Mouse (Mus musculus): ENCODE measurements around the gene Slc38a8. TPM values are rescaled to one million over a fixed set of nuclear protein-coding genes. Genes with fewer than 3 reads are reported as not detected.
A peak's percentile ranks its signal among the peaks of the same experiment; 100 is the strongest.

The Slc38a8 gene
- polyA plus RNA-seq, 1 experiment, result not detected

- no peak overlapping the region for H3K4me3 ChIP-seq (ENCODE audit: insufficient read depth, low read length)
- H3K27ac ChIP-seq (ENCODE audit: insufficient read depth, low read length), result no peak overlapping the region
- TF ChIP-seq CTCF (IDR thresholded peaks at IDR 0.05; ENCODE audit: borderline replicate concordance, insufficient read depth, low read length) (peak; percentile 33; the same call in 1 of the 2 replicates), POLR2A (IDR thresholded peaks at IDR 0.05; ENCODE audit: low read depth, low read length) (no peak)
Observed at GRCm38 (mm10) chr8:119520102-119520501, 18.6 kb upstream of the Slc38a8 start.

GRCm38 (mm10) chr8:119516674-119517073 is 15.2 kb upstream of the Slc38a8 start:
- H3K4me3 ChIP-seq (ENCODE audit: insufficient read depth, low read length), result no peak overlapping the region
- H3K4me1 ChIP-seq (ENCODE audit: control insufficient read depth, insufficient read depth, low read length), result no peaks in the 10 kb centered on the region
- TF ChIP-seq POLR2A (IDR thresholded peaks at IDR 0.05; ENCODE audit: low read depth, low read length), result no peak
- no peak for TF ChIP-seq CTCF (IDR thresholded peaks at IDR 0.05; ENCODE audit: borderline replicate concordance, insufficient read depth, low read length)
- no peak overlapping the region for H3K27ac ChIP-seq (ENCODE audit: insufficient read depth, low read length)

More at GRCm38 (mm10) chr8:119520102-119520501, 18.6 kb upstream of the Slc38a8 start:
- H3K4me1 ChIP-seq (ENCODE audit: control insufficient read depth, insufficient read depth, low read length), result no peaks in the 10 kb centered on the region

- no peaks in the 10 kb centered on the region for H3K4me1 ChIP-seq (ENCODE audit: control insufficient read depth, insufficient read depth, low read length)
- no peak overlapping the region for H3K4me3 ChIP-seq (ENCODE audit: insufficient read depth, low read length)
- no peak overlapping the region for H3K27ac ChIP-seq (ENCODE audit: insufficient read depth, low read length)
- TF ChIP-seq POLR2A (IDR thresholded peaks at IDR 0.05; ENCODE audit: low read depth, low read length) (no peak), CTCF (IDR thresholded peaks at IDR 0.05; ENCODE audit: borderline replicate concordance, insufficient read depth, low read length) (no peak)
Observed at GRCm38 (mm10) chr8:119515767-119516166, 14.3 kb upstream of the Slc38a8 start.

GRCm38 (mm10) chr8:119514940-119515339 is 13.4 kb upstream of the Slc38a8 start:
- Histone ChIP-seq H3K27ac (ENCODE audit: insufficient read depth, low read length) (no peak overlapping the region), H3K4me1 (ENCODE audit: control insufficient read depth, insufficient read depth, low read length) (no peaks in the 10 kb centered on the region), H3K4me3 (ENCODE audit: insufficient read depth, low read length) (no peak overlapping the region)
- no peak for TF ChIP-seq POLR2A (IDR thresholded peaks at IDR 0.05; ENCODE audit: low read depth, low read length)
- no peak for TF ChIP-seq CTCF (IDR thresholded peaks at IDR 0.05; ENCODE audit: borderline replicate concordance, insufficient read depth, low read length)

- Histone ChIP-seq H3K27ac (ENCODE audit: insufficient read depth, low read length) (no peak overlapping the region), H3K4me1 (ENCODE audit: control insufficient read depth, insufficient read depth, low read length) (no peaks in the 10 kb centered on the region), H3K4me3 (ENCODE audit: insufficient read depth, low read length) (no peak overlapping the region)
- TF ChIP-seq POLR2A (IDR thresholded peaks at IDR 0.05; ENCODE audit: low read depth, low read length), result no peak
Observed at GRCm38 (mm10) chr8:119513405-119513804, 11.9 kb upstream of the Slc38a8 start.

- Histone ChIP-seq H3K27ac (ENCODE audit: insufficient read depth, low read length) (no peak overlapping the region), H3K4me3 (ENCODE audit: insufficient read depth, low read length) (no peak overlapping the region), H3K4me1 (ENCODE audit: control insufficient read depth, insufficient read depth, low read length) (no peaks in the 10 kb centered on the region)
- TF ChIP-seq POLR2A (IDR thresholded peaks at IDR 0.05; ENCODE audit: low read depth, low read length) (no peak), CTCF (IDR thresholded peaks at IDR 0.05; ENCODE audit: borderline replicate concordance, insufficient read depth, low read length) (no peak)
Observed at GRCm38 (mm10) chr8:119511722-119512121, 10.2 kb upstream of the Slc38a8 start.

- Histone ChIP-seq H3K27ac (ENCODE audit: insufficient read depth, low read length) (no peak overlapping the region), H3K4me3 (ENCODE audit: insufficient read depth, low read length) (no peak overlapping the region), H3K4me1 (ENCODE audit: control insufficient read depth, insufficient read depth, low read length) (no peaks in the 10 kb centered on the region)
- no peak for TF ChIP-seq POLR2A (IDR thresholded peaks at IDR 0.05; ENCODE audit: low read depth, low read length)
- no peak for TF ChIP-seq CTCF (IDR thresholded peaks at IDR 0.05; ENCODE audit: borderline replicate concordance, insufficient read depth, low read length)
Observed at GRCm38 (mm10) chr8:119510471-119510870, 9.0 kb upstream of the Slc38a8 start.

GRCm38 (mm10) chr8:119506106-119506505 is 4.6 kb upstream of the Slc38a8 start:
- H3K27ac ChIP-seq (ENCODE audit: insufficient read depth, low read length), result no peak overlapping the region
- no peaks in the 10 kb centered on the region for H3K4me1 ChIP-seq (ENCODE audit: control insufficient read depth, insufficient read depth, low read length)
- H3K4me3 ChIP-seq (ENCODE audit: insufficient read depth, low read length), result no peak overlapping the region
- TF ChIP-seq CTCF (IDR thresholded peaks at IDR 0.05; ENCODE audit: borderline replicate concordance, insufficient read depth, low read length), result no peak
- TF ChIP-seq POLR2A (IDR thresholded peaks at IDR 0.05; ENCODE audit: low read depth, low read length), result no peak

- Histone ChIP-seq H3K27ac (ENCODE audit: insufficient read depth, low read length) (no peak overlapping the region), H3K4me1 (ENCODE audit: control insufficient read depth, insufficient read depth, low read length) (no peaks in the 10 kb centered on the region), H3K4me3 (ENCODE audit: insufficient read depth, low read length) (no peak overlapping the region)
- TF ChIP-seq CTCF (IDR thresholded peaks at IDR 0.05; ENCODE audit: borderline replicate concordance, insufficient read depth, low read length), result no peak
Observed at GRCm38 (mm10) chr8:119505488-119505887, 4.0 kb upstream of the Slc38a8 start.

- Histone ChIP-seq H3K4me1 (ENCODE audit: control insufficient read depth, insufficient read depth, low read length) (no peaks in the 10 kb centered on the region), H3K27ac (ENCODE audit: insufficient read depth, low read length) (no peak overlapping the region), H3K4me3 (ENCODE audit: insufficient read depth, low read length) (no peak overlapping the region)
- TF ChIP-seq POLR2A (IDR thresholded peaks at IDR 0.05; ENCODE audit: low read depth, low read length), result no peak
- no peak for TF ChIP-seq CTCF (IDR thresholded peaks at IDR 0.05; ENCODE audit: borderline replicate concordance, insufficient read depth, low read length)
Observed at GRCm38 (mm10) chr8:119503191-119503767, 1.8 kb upstream of the Slc38a8 start.

GRCm38 (mm10) chr8:119502111-119502510 is 613 bp upstream of the Slc38a8 start:
- no peak for TF ChIP-seq CTCF (IDR thresholded peaks at IDR 0.05; ENCODE audit: borderline replicate concordance, insufficient read depth, low read length)
- no peak for TF ChIP-seq POLR2A (IDR thresholded peaks at IDR 0.05; ENCODE audit: low read depth, low read length)

More at GRCm38 (mm10) chr8:119502111-119502510, 613 bp upstream of the Slc38a8 start:
- H3K4me1 ChIP-seq (ENCODE audit: control insufficient read depth, insufficient read depth, low read length), result no peaks in the 10 kb centered on the region
- no peak overlapping the region for H3K27ac ChIP-seq (ENCODE audit: insufficient read depth, low read length)
- no peak overlapping the region for H3K4me3 ChIP-seq (ENCODE audit: insufficient read depth, low read length)

Measured in embryonic fibroblast, embryonic 13.5 days (primary cell).